Mouse (Mus musculus) heart, adult 2 months (tissue): ENCODE results near the gene Spg20.

ENCODE experiments used
- CTCF ChIP-seq: fragments of 200-600 bp; IDR thresholded peaks from 2 replicates; pipeline ENCODE4 v1.8.1; 2022; ENCODE audit warnings: antibody characterized with exemption, mild to moderate bottlenecking, moderate library complexity
- POLR2A ChIP-seq: fragments of 200-500 bp; IDR thresholded peaks from 2 replicates; pipeline ENCODE4 v1.6.1; 2011; ENCODE audit warnings: mild to moderate bottlenecking, low read depth, low read length, control low read depth; ENCODE audit not compliant: insufficient read depth

- no peak for TF ChIP-seq CTCF
- no peak for TF ChIP-seq POLR2A
Measured at GRCm38 (mm10) chr3:55141401-55141800, 29.5 kb downstream of the Spg20 start.
